ENCODE assay signal across 8 mouse cellular contexts in genomic region chr9:60718284-60718683, GRCm38 (mm10). TPM values are rescaled to one million over a fixed set of nuclear protein-coding genes. Genes with fewer than 3 reads are reported as not detected.
DNase-seq lines count a peak whose midpoint lies in the region; ATAC-seq and TF ChIP-seq lines count a peak whose summit lies in the region.

No protein-coding gene starts in this region.

- no peak overlapping the region for H3K4me2 ChIP-seq in hindbrain, embryonic 14.5 days (replicated peaks)
- no peak overlapping the region for H3K4me2 ChIP-seq in hindbrain, embryonic 12.5 days (replicated peaks)

- H3K4me1 ChIP-seq in hindbrain, embryonic 14.5 days (replicated peaks; ENCODE audit: control insufficient read depth, insufficient read depth, low read length): peaks cover 21% of the 10 kb centered on the region
- peaks cover 7% of the 10 kb centered on the region; the same call in 1 of the 2 replicates for H3K4me1 ChIP-seq in hindbrain, embryonic 12.5 days
- no peaks in the 10 kb centered on the region for H3K4me1 ChIP-seq in MEL (ENCODE audit: control insufficient read depth in 1 of 2, insufficient read depth in 2 of 2, low read length in 2 of 2)

- WGBS in hindbrain, embryonic 14.5 days: 65% methylated on average over 3 of the region's 3 CpGs
- WGBS in hindbrain, embryonic 12.5 days: 52% methylated on average over 3 of the region's 3 CpGs

- peak; percentile 47 to 70 (median 64); a peak in 5 of 6 replicates for TF ChIP-seq CTCF in MEL (IDR thresholded peaks at IDR 0.05 in 2 of 3, conservative IDR thresholded peaks at IDR 0.05 in 1 of 3; ENCODE audit: control insufficient read depth in 1 of 3, insufficient read depth in 1 of 3, low read depth in 2 of 3, low read length in 3 of 3, poor library complexity in 1 of 3, severe bottlenecking in 1 of 3)

- no peaks in the 10 kb centered on the region for H3K36me3 ChIP-seq in hindbrain, embryonic 14.5 days (replicated peaks; ENCODE audit: control insufficient read depth, insufficient read depth)
- H3K36me3 ChIP-seq in hindbrain, embryonic 12.5 days: no peaks in the 10 kb centered on the region
- H3K36me3 ChIP-seq in MEL (ENCODE audit: control insufficient read depth in 1 of 2, insufficient read depth in 2 of 2, low read length in 2 of 2): no peaks in the 10 kb centered on the region

- no peak overlapping the region for H3K9ac ChIP-seq in hindbrain, embryonic 14.5 days
- H3K9ac ChIP-seq in hindbrain, embryonic 12.5 days: no peak overlapping the region
- no peak overlapping the region for H3K9ac ChIP-seq in MEL (ENCODE audit: control insufficient read depth, low read depth, low read length, poor library complexity, severe bottlenecking)

- no peak overlapping the region for H3K27ac ChIP-seq in hindbrain, embryonic 14.5 days
- no peak overlapping the region for H3K27ac ChIP-seq in hindbrain, embryonic 12.5 days
- H3K27ac ChIP-seq in MEL (ENCODE audit: control insufficient read depth, low read depth, low read length): no peak overlapping the region

- no peaks in the 10 kb centered on the region for H3K79me2 ChIP-seq in MEL (ENCODE audit: control insufficient read depth, insufficient read depth, low read length, poor library complexity)

- H3K27me3 ChIP-seq in hindbrain, embryonic 14.5 days (ENCODE audit: control insufficient read depth, insufficient read depth, low read length): no peaks in the 10 kb centered on the region
- peaks cover 9% of the 10 kb centered on the region; the same call in 1 of the 2 replicates for H3K27me3 ChIP-seq in hindbrain, embryonic 12.5 days
- no peaks in the 10 kb centered on the region for H3K27me3 ChIP-seq in MEL (ENCODE audit: control insufficient read depth in 1 of 2, insufficient read depth in 2 of 2, low read length in 2 of 2)

- TF ChIP-seq POLR2A in MEL (IDR thresholded peaks at IDR 0.05; ENCODE audit: control insufficient read depth in 1 of 2, insufficient read depth in 1 of 2, low read depth in 1 of 2, low read length in 2 of 2, poor library complexity in 1 of 2): no peak

- H3K4me3 ChIP-seq in hindbrain, embryonic 14.5 days (replicated peaks; ENCODE audit: low read length): no peak overlapping the region
- H3K4me3 ChIP-seq in hindbrain, embryonic 12.5 days: no peak overlapping the region
- H3K4me3 ChIP-seq in MEL (ENCODE audit: control insufficient read depth in 1 of 2, insufficient read depth in 1 of 2, low read depth in 2 of 2, low read length in 2 of 2): no peak overlapping the region

- no peak for TF ChIP-seq EP300 in MEL (IDR thresholded peaks at IDR 0.05; ENCODE audit: low read depth in 1 of 2, low read length in 2 of 2)

- no peak for ATAC-seq in hindbrain, embryonic 14.5 days (ENCODE audit: low FRiP score)
- ATAC-seq in hindbrain, embryonic 12.5 days (ENCODE audit: low FRiP score): no peak

- DNase-seq in hindbrain, embryonic 14.5 days (ENCODE audit: low spot score): peak; percentile 47
- DNase-seq in 416B (ENCODE audit: low read depth) (peak; percentile 68), MEL (ENCODE audit: low read depth, low spot score) (peak; percentile 46)
- peak; percentile 48 to 75 for DNase-seq in cerebellum, postnatal 25 days
- peak; percentile 64 to 68 for DNase-seq in kidney, postnatal 4 days
- peak; percentile 66 for DNase-seq in retina, postnatal 1 day
- DNase-seq in ovary, postnatal 36 days (ENCODE audit: low spot score): no peak

- no peaks in the 10 kb centered on the region for H3K9me3 ChIP-seq in hindbrain, embryonic 14.5 days (ENCODE audit: control insufficient read depth, low read length)
- H3K9me3 ChIP-seq in hindbrain, embryonic 12.5 days (replicated peaks): no peaks in the 10 kb centered on the region
- H3K9me3 ChIP-seq in MEL (replicated peaks; ENCODE audit: insufficient read depth, low read length): no peaks in the 10 kb centered on the region

- TF ChIP-seq RAD21 in MEL (IDR thresholded peaks at IDR 0.05; ENCODE audit: low read depth, low read length): peak; percentile 51

TF ChIP-seq in MEL, 35 proteins besides CTCF, POLR2A, EP300 and RAD21:
- TF ChIP-seq ETS1 (IDR thresholded peaks at IDR 0.05; ENCODE audit: low read depth, low read length) (no peak), SMC3 (IDR thresholded peaks at IDR 0.05; ENCODE audit: low read depth, low read length) (peak; percentile 41)

RNA-seq across cellular contexts. Expression of gene Larp6, which starts 5.5 kb away (rescaled TPM):
- polyA plus RNA-seq in hindbrain, embryonic 14.5 days (2014; fragmentation: Nextera tagmentation; extraction: Ambion mirVana): 18.6 and 21.4 TPM in 2 replicates
- 3.7 and 5.0 TPM in 2 replicates for polyA plus RNA-seq in hindbrain, embryonic 12.5 days (2016; fragmentation: Nextera tagmentation; extraction: Ambion mirVana)
- not detected in 2 replicates for total RNA-seq in MEL (2012; rRNA removed)
- not detected for polyA plus RNA-seq in MEL (2012; ENCODE audit: insufficient read depth in 1 of 2, insufficient read length in 2 of 2, low read depth in 1 of 2, low replicate concordance in 2 of 2, missing spikeins in 1 of 2)

RNA-seq across cellular contexts. Expression of gene Lrrc49, which starts 30.3 kb away (rescaled TPM):
- 79.3 and 88.9 TPM in 2 replicates for polyA plus RNA-seq in hindbrain, embryonic 14.5 days (2014; fragmentation: Nextera tagmentation; extraction: Ambion mirVana)
- polyA plus RNA-seq in hindbrain, embryonic 12.5 days (2016; fragmentation: Nextera tagmentation; extraction: Ambion mirVana): 55.7 and 59.5 TPM in 2 replicates
- total RNA-seq in MEL (2012; rRNA removed): 2.7 and 3.3 TPM in 2 replicates
- 1 to 10 TPM in 1 of 2 experiments, not detected in 1; 5.5 TPM for polyA plus RNA-seq in MEL (2012; ENCODE audit: insufficient read depth in 1 of 2, insufficient read length in 2 of 2, low read depth in 1 of 2, low replicate concordance in 2 of 2, missing spikeins in 1 of 2)
